Mouse (Mus musculus) hindbrain, postnatal 0 days (tissue): ENCODE data around the gene Lpgat1. TPM values are rescaled to one million over a fixed set of nuclear protein-coding genes. Genes with fewer than 3 reads are reported as not detected.

Experiments used
- ATAC-seq: fragments of 200-750 bp; cut with Nextera tagmentation; 2 replicates; pipeline ENCODE4 v1.8.0; 2017; ENCODE audit warnings: mild to moderate bottlenecking, moderate TSS enrichment, moderate library complexity
- DNase-seq: peaks from one replicate; pipeline ENCODE4 v3.0.0-alpha.2; 2015; ENCODE audit warnings: low spot score
- H3K27ac ChIP-seq: fragments of 300-500 bp; sonication (generic); 2 replicates; pipeline ENCODE4 v1.5.1; 2014; ENCODE audit warnings: mild to moderate bottlenecking
- H3K27me3 ChIP-seq: fragments of 300-500 bp; sonication (generic); 2 replicates; pipeline ENCODE4 v1.6.1; 2014; ENCODE audit warnings: low read length, mixed read lengths; ENCODE audit not compliant: insufficient read depth
- H3K36me3 ChIP-seq: fragments of 300-500 bp; sonication (generic); 2 replicates; pipeline ENCODE4 v1.6.1; 2014; ENCODE audit warnings: low read length, mixed read lengths; ENCODE audit not compliant: insufficient read depth
- H3K4me1 ChIP-seq: fragments of 300-500 bp; sonication (generic); 2 replicates; pipeline ENCODE4 v1.6.1; 2014; ENCODE audit warnings: antibody characterized with exemption, low read length, mixed read lengths; ENCODE audit not compliant: insufficient read depth
- H3K4me2 ChIP-seq: fragments of 300-500 bp; sonication (generic); 2 replicates; pipeline ENCODE4 v1.6.1; 2014; ENCODE audit warnings: low read depth, mild to moderate bottlenecking, low read length, moderate library complexity, mixed read lengths
- H3K4me3 ChIP-seq: fragments of 300-500 bp; sonication (generic); 2 replicates; pipeline ENCODE4 v1.5.1; 2014; ENCODE audit warnings: low read length
- H3K9ac ChIP-seq: fragments of 300-500 bp; sonication (generic); replicated peaks from 2 replicates; pipeline ENCODE4 v1.6.1; 2014; ENCODE audit warnings: mild to moderate bottlenecking, low read length, moderate library complexity, mixed read lengths
- H3K9me3 ChIP-seq: fragments of 300-500 bp; sonication (generic); 2 replicates; pipeline ENCODE4 v1.6.1; 2016; ENCODE audit warnings: low read length, mixed read lengths
- CTCF ChIP-seq: IDR thresholded peaks from 2 replicates; pipeline ENCODE4 v1.5.1; 2016; ENCODE audit warnings: antibody characterized with exemption, control low read depth, low read depth
- WGBS: fragments of 180-500 bp; shearing (Covaris S2); extraction: QIAGEN DNeasy Blood & Tissue Kit; methylation state at CpG from one replicate; pipeline ENCODE4 v1.1.7; 2014; 5-methylcytosine and 5-hydroxymethylcytosine counted together
- polyA plus RNA-seq: library from polyadenylated mRNA; unstranded; fragments of >200 nt; fragmentation: Nextera tagmentation; extraction: Ambion mirVana; gene quantifications from 2 replicates; pipeline ENCODE4 v1.2.1, GENCODE M21; 2015
- total RNA-seq: library from RNA; depleted of rRNA; stranded (reverse); fragments of >200 nt; gene quantifications from 2 replicates; pipeline ENCODE4 v1.2.3, GENCODE M21; 2014

The Lpgat1 gene
- total and polyA plus RNA-seq, 2 experiments from 2014 or later: 47.7 to 49.9 TPM

- H3K4me1 ChIP-seq: peaks cover 5% of the 10 kb centered on the region; the same call in 1 of the 2 replicates
- ATAC-seq (no peak), DNase-seq (no peak)
- peaks cover 22% of the 10 kb centered on the region; the same call in 1 of the 2 replicates for H3K36me3 ChIP-seq
- no peak for TF ChIP-seq CTCF
- 71% methylated on average over 12 of the region's 12 CpGs for WGBS
- H3K27me3 ChIP-seq: no peaks in the 10 kb centered on the region
- H3K4me2 ChIP-seq: no peak overlapping the region
- no peak overlapping the region for H3K27ac ChIP-seq
- no peak overlapping the region for H3K9ac ChIP-seq
- no peak overlapping the region for H3K4me3 ChIP-seq
- no peaks in the 10 kb centered on the region for H3K9me3 ChIP-seq
Measured at GRCm38 (mm10) chr1:191724385-191725061, 6.9 kb downstream of the Lpgat1 start.

DNA sequence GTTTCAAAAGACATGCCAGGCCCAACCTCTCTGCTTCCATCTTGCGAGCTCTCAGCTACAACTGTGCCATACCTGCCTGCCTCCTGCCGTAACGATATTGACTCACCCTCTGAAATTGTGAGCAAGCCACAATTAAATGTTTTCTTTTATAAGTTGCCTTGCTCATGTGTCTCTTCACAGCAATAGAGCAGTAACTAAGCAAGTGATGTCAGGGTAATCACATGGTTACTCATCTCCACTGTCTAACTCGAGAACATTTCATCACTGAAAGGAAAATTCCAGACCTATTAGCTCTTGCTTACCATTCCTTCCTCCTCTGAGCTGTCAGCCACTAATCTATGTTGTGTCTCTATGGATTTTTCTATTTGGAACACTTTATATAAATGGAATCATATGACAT lies 15.0 kb downstream of the Lpgat1 start:
- Histone ChIP-seq H3K36me3 (peaks cover 20% of the 10 kb centered on the region), H3K27ac (no peak overlapping the region), H3K27me3 (no peaks in the 10 kb centered on the region), H3K4me1 (no peaks in the 10 kb centered on the region), H3K9ac (no peak overlapping the region), H3K4me2 (no peak overlapping the region), H3K4me3 (no peak overlapping the region), H3K9me3 (no peaks in the 10 kb centered on the region)
- TF ChIP-seq CTCF: no peak
- 92% methylated on average over 4 of the region's 4 CpGs for WGBS
- DNase-seq (no peak), ATAC-seq (no peak)

DNA sequence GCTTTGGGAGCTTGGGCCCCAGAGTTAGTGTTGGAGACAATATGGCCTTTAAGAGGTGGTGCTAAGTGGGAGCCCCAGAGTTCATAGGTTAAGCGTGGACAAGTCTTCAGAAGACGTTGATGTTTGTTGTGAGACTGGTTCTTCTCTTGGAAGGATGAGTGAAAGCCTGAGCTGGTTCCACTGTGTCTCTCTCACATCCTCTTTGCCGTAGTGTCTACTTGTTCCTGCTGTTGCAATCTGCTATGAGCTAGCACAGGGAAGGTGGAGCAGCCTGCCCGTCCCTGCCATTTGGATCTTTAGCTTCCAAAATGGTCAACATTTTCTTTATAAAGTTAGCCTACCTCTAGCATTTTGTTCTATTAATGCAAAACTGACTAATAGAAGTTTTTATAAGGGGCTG lies 16.2 kb downstream of the Lpgat1 start:
- Histone ChIP-seq H3K4me3 (no peak overlapping the region), H3K9ac (no peak overlapping the region), H3K4me1 (no peaks in the 10 kb centered on the region), H3K27ac (no peak overlapping the region), H3K4me2 (no peak overlapping the region), H3K9me3 (no peaks in the 10 kb centered on the region), H3K27me3 (no peaks in the 10 kb centered on the region), H3K36me3 (peaks cover 12% of the 10 kb centered on the region)
- ATAC-seq (no peak), DNase-seq (no peak)
- TF ChIP-seq CTCF: no peak
- 88% methylated on average over 4 of the region's 4 CpGs for WGBS

- ATAC-seq: no peak
- H3K4me1 ChIP-seq: no peaks in the 10 kb centered on the region
Measured at GRCm38 (mm10) chr1:191736425-191736824, 18.8 kb downstream of the Lpgat1 start.

DNA sequence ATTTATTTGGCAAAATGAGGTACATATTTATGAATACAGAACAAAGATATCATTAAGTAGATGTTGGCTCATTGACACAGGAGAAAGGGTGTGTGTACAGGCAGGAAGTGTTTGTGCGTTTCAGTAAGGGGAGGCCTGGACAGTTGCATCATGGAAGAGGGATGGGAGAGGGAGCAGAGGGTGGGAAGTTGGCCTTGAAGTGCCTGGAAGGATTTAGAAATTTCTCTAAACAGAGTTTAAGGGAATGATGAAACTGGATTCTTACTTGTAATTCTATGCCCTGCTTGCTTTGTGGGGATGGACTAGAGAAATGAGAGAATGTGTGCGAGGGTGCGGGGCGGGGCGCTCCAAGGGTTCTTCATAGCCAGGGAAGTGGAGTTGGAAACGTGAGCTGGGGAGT lies 20.2 kb downstream of the Lpgat1 start:
- Histone ChIP-seq H3K36me3 (0 out of 2 replicates have a peak, but pooled peaks cover 3% of the 10 kb centered on the region), H3K9me3 (no peaks in the 10 kb centered on the region), H3K27ac (no peak overlapping the region), H3K4me2 (no peak overlapping the region), H3K4me3 (no peak overlapping the region), H3K27me3 (no peaks in the 10 kb centered on the region), H3K9ac (no peak overlapping the region), H3K4me1 (no peaks in the 10 kb centered on the region)
- whole genome bisulfite sequencing: 88% methylated on average over 6 of the region's 6 CpGs
- ATAC-seq: no peak
- no peak for TF ChIP-seq CTCF
- no peak for DNase-seq

More at GRCm38 (mm10) chr1:191736425-191736824, 18.8 kb downstream of the Lpgat1 start:
- Histone ChIP-seq H3K4me2 (no peak overlapping the region), H3K27ac (no peak overlapping the region), H3K27me3 (no peaks in the 10 kb centered on the region), H3K36me3 (0 out of 2 replicates have a peak, but pooled peaks cover 3% of the 10 kb centered on the region), H3K4me3 (no peak overlapping the region), H3K9me3 (no peaks in the 10 kb centered on the region), H3K9ac (no peak overlapping the region)
- TF ChIP-seq CTCF: no peak
- no peak for DNase-seq

DNA sequence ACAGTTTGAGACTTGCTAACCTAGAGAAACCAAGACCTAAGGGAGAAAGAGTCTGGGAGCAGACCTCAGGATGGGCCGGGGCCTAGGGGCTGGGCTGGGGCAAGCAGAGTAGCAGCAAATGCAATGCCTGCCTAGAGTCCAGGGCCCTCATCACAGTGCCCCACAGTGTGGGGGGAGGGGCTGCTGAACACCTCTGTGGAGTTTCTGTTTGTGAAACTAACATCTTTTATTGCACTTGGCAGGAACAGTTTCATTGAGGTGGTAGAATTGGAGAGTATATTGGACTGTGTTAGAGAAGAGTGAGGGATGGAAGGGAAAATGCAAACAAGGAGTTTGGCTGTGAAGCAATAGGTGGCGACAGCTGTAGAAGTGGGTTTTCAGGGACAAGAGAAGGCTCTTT lies 21.1 kb downstream of the Lpgat1 start:
- 85% methylated on average over 2 of the region's 2 CpGs for WGBS
- TF ChIP-seq CTCF: no peak

More for the DNA sequence above, 21.1 kb downstream of the Lpgat1 start:
- no peak for DNase-seq
- no peaks in the 10 kb centered on the region for H3K9me3 ChIP-seq
- H3K4me2 ChIP-seq: no peak overlapping the region
- no peaks in the 10 kb centered on the region for H3K27me3 ChIP-seq
- no peaks in the 10 kb centered on the region for H3K4me1 ChIP-seq
- no peak overlapping the region for H3K9ac ChIP-seq
- H3K27ac ChIP-seq: no peak overlapping the region
- no peak for ATAC-seq
- H3K4me3 ChIP-seq: no peak overlapping the region
- 0 out of 2 replicates have a peak, but pooled peaks cover 1% of the 10 kb centered on the region for H3K36me3 ChIP-seq
